Mouse (Mus musculus): ENCODE measurements around the gene Lrrn1. TPM values are rescaled to one million over a fixed set of nuclear protein-coding genes. Genes with fewer than 3 reads are reported as not detected.

The Lrrn1 gene
- total RNA-seq (2014; rRNA removed; ENCODE audit: low replicate concordance), result 0.04 and 1.2 TPM in 2 replicates
- 0.27 and 0.32 TPM in 2 replicates for polyA plus RNA-seq (2015; fragmentation: Nextera tagmentation; extraction: Ambion mirVana)

DNA sequence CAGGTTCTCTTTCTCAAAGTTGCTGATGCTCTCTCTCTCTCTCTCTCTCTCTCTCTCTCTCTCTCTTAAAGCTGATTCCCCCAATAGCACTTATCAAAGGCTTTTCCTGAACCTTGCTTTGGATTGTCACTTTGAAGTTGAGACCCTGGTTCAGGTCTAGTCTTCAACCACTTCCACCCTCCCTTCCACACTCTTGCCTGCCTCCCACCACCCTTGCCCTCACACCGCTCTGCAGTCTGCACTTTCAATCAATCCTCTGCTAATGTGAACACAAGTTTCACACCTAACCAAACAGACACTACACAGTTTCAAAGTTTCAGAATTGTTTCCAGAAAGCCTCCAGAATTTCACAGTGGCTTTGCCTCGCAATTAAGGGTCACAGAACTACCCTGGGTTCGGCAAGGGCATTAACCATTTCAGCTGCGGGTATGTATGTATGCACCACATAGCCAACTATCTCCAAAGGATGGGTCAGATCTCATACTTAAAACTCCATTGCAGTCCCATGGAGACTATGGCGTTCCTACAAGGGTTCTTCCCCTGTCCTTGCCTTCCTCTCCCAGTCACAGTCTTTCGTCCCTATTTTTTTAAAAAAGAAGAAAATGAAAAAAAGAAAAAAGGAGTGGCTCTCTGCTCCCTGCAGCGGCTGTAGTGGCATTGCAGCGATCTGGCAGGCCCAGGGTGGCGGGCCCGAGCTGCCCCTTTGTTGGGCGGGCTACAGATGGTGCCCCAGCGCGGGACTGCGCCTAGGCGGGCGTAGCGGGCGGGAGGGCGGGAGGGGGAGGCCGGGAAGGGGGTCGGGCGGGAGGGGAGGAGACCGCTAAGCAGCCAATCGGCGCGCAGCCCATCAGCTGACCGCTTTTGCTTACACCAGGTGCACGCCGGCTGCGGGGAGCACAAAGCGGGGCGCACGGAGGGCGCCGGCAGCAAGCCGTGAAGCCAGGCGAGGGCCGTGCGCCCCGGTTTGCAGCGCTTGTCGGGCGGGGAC is at the start of gene Lrrn1:
Gene Lrrn1 (plus strand): TSS at position 892 of the 988 bp plus-strand sequence.
- no peak for DNase-seq (ENCODE audit: low spot score)

DNA sequence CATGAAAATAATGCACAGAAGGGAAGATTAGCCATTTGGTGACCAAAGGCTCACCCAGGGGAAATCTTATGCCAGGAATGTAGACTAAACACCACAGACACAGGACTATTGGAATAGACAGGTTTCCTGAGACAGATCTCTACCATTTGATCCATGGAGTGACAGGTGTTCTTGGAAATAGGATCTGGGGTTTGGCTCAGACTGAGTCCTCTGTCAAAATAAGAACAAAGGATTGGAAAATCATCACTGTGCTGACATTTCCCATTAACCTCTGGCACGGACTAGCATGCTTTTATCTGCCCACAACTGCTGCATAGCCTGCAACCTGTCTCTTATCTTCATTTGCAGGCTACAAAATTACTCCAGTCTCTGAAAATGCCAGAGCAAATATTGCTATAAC is 35.1 kb upstream of the Lrrn1 start:
- Histone ChIP-seq H3K27ac (ENCODE audit: low read depth) (no peak overlapping the region), H3K36me3 (replicated peaks; ENCODE audit: control insufficient read depth, insufficient read depth, low read length) (no peaks in the 10 kb centered on the region), H3K27me3 (ENCODE audit: control insufficient read depth, insufficient read depth, low read length) (no peaks in the 10 kb centered on the region), H3K9ac (replicated peaks; ENCODE audit: low read depth, low read length) (no peak overlapping the region), H3K4me3 (ENCODE audit: low read depth, low read length) (no peak overlapping the region), H3K4me2 (ENCODE audit: low read depth, low read length) (no peak overlapping the region), H3K9me3 (replicated peaks; ENCODE audit: control insufficient read depth, low read length) (no peaks in the 10 kb centered on the region), H3K4me1 (ENCODE audit: control insufficient read depth, insufficient read depth) (no peaks in the 10 kb centered on the region)
- DNase-seq (ENCODE audit: low spot score) (no peak), ATAC-seq (ENCODE audit: insufficient read depth, low read depth) (no peak)
- TF ChIP-seq EP300 (IDR thresholded peaks at IDR 0.05; ENCODE audit: low read depth) (no peak), CTCF (IDR thresholded peaks at IDR 0.05; ENCODE audit: low read depth) (no peak)
- 15% methylated on average over 1 of the region's 1 CpGs for WGBS

More for the DNA sequence above, at the start of gene Lrrn1:
- H3K4me1 ChIP-seq (ENCODE audit: control insufficient read depth, insufficient read depth), result no peaks in the 10 kb centered on the region
- peak within 1 kb of the TSS; percentile 50 for H3K4me3 ChIP-seq (ENCODE audit: low read depth, low read length)
- 6% methylated on average over 28 of the region's 43 CpGs for WGBS
- peaks cover 36% of the 10 kb centered on the region for H3K27me3 ChIP-seq (ENCODE audit: control insufficient read depth, insufficient read depth, low read length)
- peak within 1 kb of the TSS; percentile 82 for H3K4me2 ChIP-seq (ENCODE audit: low read depth, low read length)
- TF ChIP-seq CTCF (IDR thresholded peaks at IDR 0.05; ENCODE audit: low read depth) (no peak), EP300 (IDR thresholded peaks at IDR 0.05; ENCODE audit: low read depth) (no peak)
- H3K27ac ChIP-seq (ENCODE audit: low read depth), result no peak within 1 kb of the TSS
- ATAC-seq (ENCODE audit: insufficient read depth, low read depth), result no peak
- H3K9ac ChIP-seq (replicated peaks; ENCODE audit: low read depth, low read length), result no peak within 1 kb of the TSS; the same call in 1 of the 2 replicates
- no peaks in the 10 kb centered on the region for H3K36me3 ChIP-seq (replicated peaks; ENCODE audit: control insufficient read depth, insufficient read depth, low read length)
- no peaks in the 10 kb centered on the region for H3K9me3 ChIP-seq (replicated peaks; ENCODE audit: control insufficient read depth, low read length)

DNA sequence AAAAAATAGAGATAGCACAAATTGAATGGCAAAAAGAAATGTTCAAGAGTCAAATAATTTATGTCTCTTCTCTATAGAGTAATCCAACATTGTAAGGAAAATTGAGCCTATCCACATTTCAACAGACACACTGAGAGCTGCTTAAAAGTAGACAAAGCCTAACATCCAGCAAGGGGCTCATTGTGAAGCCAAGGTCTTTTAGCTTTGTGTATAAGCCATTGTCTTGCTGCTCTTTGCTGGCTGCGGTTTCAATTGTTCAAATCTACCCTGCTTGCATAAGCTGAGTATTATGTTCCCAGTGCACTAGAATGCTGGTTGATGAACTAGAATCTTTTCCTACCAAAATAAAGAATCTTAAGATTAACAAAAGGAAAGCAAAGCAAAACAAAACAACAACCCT is 33.7 kb upstream of the Lrrn1 start:
- DNase-seq (ENCODE audit: low spot score) (no peak), ATAC-seq (ENCODE audit: insufficient read depth, low read depth) (no peak)
- no peak overlapping the region for H3K4me3 ChIP-seq (ENCODE audit: low read depth, low read length)
- H3K4me1 ChIP-seq (ENCODE audit: control insufficient read depth, insufficient read depth), result no peaks in the 10 kb centered on the region
- H3K9ac ChIP-seq (replicated peaks; ENCODE audit: low read depth, low read length), result no peak overlapping the region
- no peak overlapping the region for H3K4me2 ChIP-seq (ENCODE audit: low read depth, low read length)
- no peaks in the 10 kb centered on the region for H3K9me3 ChIP-seq (replicated peaks; ENCODE audit: control insufficient read depth, low read length)
- TF ChIP-seq EP300 (IDR thresholded peaks at IDR 0.05; ENCODE audit: low read depth) (no peak), CTCF (IDR thresholded peaks at IDR 0.05; ENCODE audit: low read depth) (no peak)
- WGBS, result 53% methylated on average over 1 of the region's 1 CpGs
- H3K27ac ChIP-seq (ENCODE audit: low read depth), result no peak overlapping the region
- no peaks in the 10 kb centered on the region for H3K36me3 ChIP-seq (replicated peaks; ENCODE audit: control insufficient read depth, insufficient read depth, low read length)
- H3K27me3 ChIP-seq (ENCODE audit: control insufficient read depth, insufficient read depth, low read length), result no peaks in the 10 kb centered on the region

DNA sequence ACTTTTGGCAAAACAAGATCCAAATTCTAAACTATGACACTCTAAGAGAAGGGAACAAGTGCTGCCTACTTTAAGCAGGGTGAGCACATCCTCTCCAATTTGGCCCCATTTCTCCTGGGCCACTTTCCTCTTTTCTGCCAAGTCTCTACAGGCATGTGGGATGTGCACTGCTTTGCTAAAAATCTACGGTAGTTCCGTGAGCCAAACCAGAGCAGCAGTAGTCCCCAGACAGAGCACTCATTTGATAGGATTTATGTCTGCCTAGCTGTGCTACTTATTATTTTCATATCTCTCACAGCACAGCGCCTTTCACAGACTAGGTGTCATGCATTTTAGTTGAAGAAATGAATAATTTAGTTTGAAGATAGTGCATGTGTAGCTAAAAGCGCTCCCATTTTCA is 15.9 kb upstream of the Lrrn1 start:
- no peak overlapping the region for H3K9ac ChIP-seq (replicated peaks; ENCODE audit: low read depth, low read length)
- no peaks in the 10 kb centered on the region for H3K27me3 ChIP-seq (ENCODE audit: control insufficient read depth, insufficient read depth, low read length)
- no peaks in the 10 kb centered on the region for H3K9me3 ChIP-seq (replicated peaks; ENCODE audit: control insufficient read depth, low read length)
- no peak for TF ChIP-seq CTCF (IDR thresholded peaks at IDR 0.05; ENCODE audit: low read depth)
- TF ChIP-seq EP300 (IDR thresholded peaks at IDR 0.05; ENCODE audit: low read depth), result no peak
- H3K4me3 ChIP-seq (ENCODE audit: low read depth, low read length), result no peak overlapping the region
- 74% methylated on average over 4 of the region's 4 CpGs for WGBS
- no peak overlapping the region for H3K27ac ChIP-seq (ENCODE audit: low read depth)
- ATAC-seq (ENCODE audit: insufficient read depth, low read depth), result no peak
- no peak for DNase-seq (ENCODE audit: low spot score)
- H3K4me2 ChIP-seq (ENCODE audit: low read depth, low read length), result no peak overlapping the region
- no peaks in the 10 kb centered on the region for H3K4me1 ChIP-seq (ENCODE audit: control insufficient read depth, insufficient read depth)
- H3K36me3 ChIP-seq (replicated peaks; ENCODE audit: control insufficient read depth, insufficient read depth, low read length), result no peaks in the 10 kb centered on the region

- Histone ChIP-seq H3K9ac (replicated peaks; ENCODE audit: low read depth, low read length) (no peak overlapping the region), H3K36me3 (replicated peaks; ENCODE audit: control insufficient read depth, insufficient read depth, low read length) (no peaks in the 10 kb centered on the region), H3K4me1 (ENCODE audit: control insufficient read depth, insufficient read depth) (no peaks in the 10 kb centered on the region), H3K4me2 (ENCODE audit: low read depth, low read length) (no peak overlapping the region), H3K9me3 (replicated peaks; ENCODE audit: control insufficient read depth, low read length) (no peaks in the 10 kb centered on the region), H3K4me3 (ENCODE audit: low read depth, low read length) (no peak overlapping the region), H3K27ac (ENCODE audit: low read depth) (no peak overlapping the region), H3K27me3 (ENCODE audit: control insufficient read depth, insufficient read depth, low read length) (0 out of 2 replicates have a peak, but pooled peaks cover 2% of the 10 kb centered on the region)
- ATAC-seq (ENCODE audit: insufficient read depth, low read depth), result no peak
- no peak for TF ChIP-seq CTCF (IDR thresholded peaks at IDR 0.05; ENCODE audit: low read depth)
- TF ChIP-seq EP300 (IDR thresholded peaks at IDR 0.05; ENCODE audit: low read depth), result no peak
- WGBS, result 30% methylated on average over 2 of the region's 2 CpGs
- no peak for DNase-seq (ENCODE audit: low spot score)
Observed at GRCm38 (mm10) chr6:107523953-107524352, 5.6 kb upstream of the Lrrn1 start.

All from heart, postnatal 0 days (tissue).